Mouse (Mus musculus) left cerebral cortex, postnatal 4 days (tissue): ENCODE measurements at regions not wholly inside any gene's neighbourhood (a gene's known extent, or its start where the extent isn't known, plus 50 kb on each side); places are given as distances from the start of the nearest gene placed in this dataset. TPM values are rescaled to one million over a fixed set of nuclear protein-coding genes. Genes with fewer than 3 reads are reported as not detected.
A peak's percentile ranks its signal among the peaks of the same experiment; 100 is the strongest.

ENCODE experiments used
- DNase-seq: peaks from one replicate; pipeline ENCODE4 v3.0.0-alpha.2; 2022
- intact Hi-C: fragments of 180-260 bp; cut with DNase I; formaldehyde crosslinking; loops from one replicate; pipeline ENCODE4 v1.15.1; 2025
- microRNA-seq: library from miRNA; unstranded; fragments of <30 nt; microRNA quantifications from one replicate; pipeline ENCODE4 v1.2.0, GENCODE M21; 2022

DNA sequence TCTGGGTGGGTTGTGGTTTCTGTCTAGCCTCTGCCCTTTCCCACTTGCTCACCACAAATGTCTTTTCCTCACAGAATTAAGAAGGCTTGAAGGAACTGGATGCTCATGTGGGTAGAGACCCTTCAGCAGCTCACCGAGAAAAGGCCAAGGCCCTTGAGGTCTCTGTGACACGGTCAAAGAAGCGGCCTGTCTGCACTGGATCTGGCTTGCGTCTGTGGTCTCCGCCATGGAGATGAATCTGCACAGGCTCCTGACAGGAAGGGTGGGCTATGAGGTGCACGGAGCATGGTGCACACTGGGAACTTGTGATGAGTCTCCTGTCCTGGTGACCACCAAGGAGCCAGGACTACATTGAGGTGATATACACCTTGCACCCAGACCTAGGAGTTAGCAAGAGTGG, 110.8 kb upstream of the Fam19a5 start:
- intact Hi-C loops, result no loop called here
- no peak for DNase-seq

GRCm38 (mm10) chr15:87433901-87434300, 110.2 kb upstream of the Fam19a5 start:
- DNase-seq, result no peak
- intact Hi-C loops, result no loop called here

- intact Hi-C loops, result no loop called here
- no peak for DNase-seq
Observed at GRCm38 (mm10) chr15:87435566-87435965, 108.5 kb upstream of the Fam19a5 start.

GRCm38 (mm10) chr15:87437611-87438010, 106.5 kb upstream of the Fam19a5 start:
- intact Hi-C loops, result no loop called here
- no peak for DNase-seq

- intact Hi-C loops, result no loop called here
- DNase-seq, result no peak
Observed at GRCm38 (mm10) chr15:87458932-87459331, 85.2 kb upstream of the Fam19a5 start.

GRCm38 (mm10) chr15:87476247-87476646, 67.9 kb upstream of the Fam19a5 start:
- intact Hi-C loops, result no loop called here
- DNase-seq, result no peak

GRCm38 (mm10) chr15:87476862-87477490, 67.1 kb upstream of the Fam19a5 start:
- no peak for DNase-seq
- intact Hi-C loops, result no loop called here

- peak; percentile 47 for DNase-seq
- intact Hi-C loops, result no loop called here
Observed at GRCm38 (mm10) chr15:87480758-87481157, 63.3 kb upstream of the Fam19a5 start.

Small RNA genes lying in the stretch of these regions (microRNA-seq; reads per million reads assigned to microRNA genes)
- not detected for gene Gm23416
